Comparison of ENCODE assay signal across 13 mouse cellular contexts in genomic region chr8:77794911-77795310, GRCm38 (mm10).
"Had no signal": no experiment of that assay in that cellular context is flagged by ENCODE, and none has a peak within 500 bp of the region (broad histone marks: within the 10 kb centered on the region; RNA-seq: fewer than 3 reads in every experiment).

No protein-coding gene starts in this region.

- H3K4me3 ChIP-seq: layer of hippocampus, adult 2 months; liver, embryonic 15.5 days; lung, embryonic 15.5 days; midbrain, embryonic 13.5 days had no signal

- H3K9ac ChIP-seq: liver, embryonic 15.5 days; lung, embryonic 15.5 days; midbrain, embryonic 13.5 days had no signal

- H3K27ac ChIP-seq: hindbrain, postnatal 0 days; layer of hippocampus, adult 2 months; liver, embryonic 15.5 days; lung, embryonic 15.5 days; macrophage; midbrain, embryonic 13.5 days had no signal

- DNase-seq: layer of hippocampus, adult 9-11 months; lung, adult 18-20 months; lung, postnatal 14 days; thymus, adult 18-20 months; thymus, postnatal 36 days had no signal

- H3K27me3 ChIP-seq: liver, embryonic 15.5 days; lung, embryonic 15.5 days; midbrain, embryonic 13.5 days had no signal

- H3K9me3 ChIP-seq: liver, embryonic 15.5 days; lung, embryonic 15.5 days; midbrain, embryonic 13.5 days had no signal

- H3K4me1 ChIP-seq: liver, embryonic 15.5 days; midbrain, embryonic 13.5 days had no signal

- ATAC-seq: hindbrain, postnatal 0 days; inflammation-experienced regulatory T-cells, adult 6 months; intestine, embryonic 16.5 days; midbrain, embryonic 13.5 days had no signal

- H3K4me2 ChIP-seq: liver, embryonic 15.5 days; lung, embryonic 15.5 days; midbrain, embryonic 13.5 days had no signal

- H3K36me3 ChIP-seq: liver, embryonic 15.5 days; lung, embryonic 15.5 days; midbrain, embryonic 13.5 days had no signal
